Mouse (Mus musculus) ES-Bruce4 (cell line): ENCODE results near the gene Scube1.

Experiments used
- CTCF ChIP-seq: IDR thresholded peaks from one replicate; pipeline ENCODE4 v1.8.1; 2011; ENCODE audit warnings: low read depth, low read length
- EP300 ChIP-seq: IDR thresholded peaks from 2 replicates; pipeline ENCODE4 v1.6.1; 2011; ENCODE audit warnings: low read depth, low read length; ENCODE audit not compliant: insufficient read depth
- POLR2A ChIP-seq: IDR thresholded peaks from one replicate; pipeline ENCODE4 v1.8.1; 2011; ENCODE audit warnings: low read length; ENCODE audit not compliant: insufficient read depth

GRCm38 (mm10) chr15:83725556-83726200, 857 bp upstream of the Scube1 start:
- TF ChIP-seq EP300 (no peak), POLR2A (no peak), CTCF (no peak)
